Mouse (Mus musculus) left cerebral cortex, adult 2 months (tissue): ENCODE data around the gene Fam184a. TPM values are rescaled to one million over a fixed set of nuclear protein-coding genes. Genes with fewer than 3 reads are reported as not detected.

ENCODE experiments used
- DNase-seq, 2 experiments: peaks; one replicate each; pipeline ENCODE4 v3.0.0; 2021 to 2022; ENCODE audit warnings: low spot score in 2 of 2, mixed read lengths in 1 of 2; ENCODE audit errors: extremely low spot score in 1 of 2
- H3K27ac ChIP-seq: fragments of 200-600 bp; 2 replicates; pipeline ENCODE4 v1.8.1; 2022
- H3K4me3 ChIP-seq: fragments of 200-600 bp; 2 replicates; pipeline ENCODE4 v1.8.1; 2022
- CTCF ChIP-seq: fragments of 200-600 bp; IDR thresholded peaks from 2 replicates; pipeline ENCODE4 v1.8.1; 2022; ENCODE audit warnings: antibody characterized with exemption, mild to moderate bottlenecking, moderate library complexity
- intact Hi-C: fragments of 180-260 bp; cut with DNase I; formaldehyde crosslinking; loops from one replicate; pipeline ENCODE4 v1.15.1; 2025
- long read RNA-seq, 2 experiments: library from polyadenylated mRNA; stranded (forward); transcript quantifications; one replicate each; pipeline ENCODE4 v2.0.0; 2021; ENCODE audit warnings: borderline mapping rate in 2 of 2
- total RNA-seq, 2 experiments: library from RNA; stranded (reverse); gene quantifications; 2 replicates each; pipeline ENCODE4 v1.2.3; 2021

Gene Fam184a
- total RNA-seq, result 10 to 100 TPM; 26.3 to 31.8 TPM
- long read RNA-seq, experiment 1, partial matches to known transcripts, result 3 of 26 reads
- long read RNA-seq, experiment 1, other reads (novel, unspliced or antisense), result 23 of 26 reads
- long read RNA-seq, experiment 2, full-length matches to known transcripts, result 1 of 13 reads
- long read RNA-seq, experiment 2, partial matches to known transcripts, result 0 of 13 reads
- long read RNA-seq, experiment 2, other reads (novel, unspliced or antisense), result 12 of 13 reads

DNA sequence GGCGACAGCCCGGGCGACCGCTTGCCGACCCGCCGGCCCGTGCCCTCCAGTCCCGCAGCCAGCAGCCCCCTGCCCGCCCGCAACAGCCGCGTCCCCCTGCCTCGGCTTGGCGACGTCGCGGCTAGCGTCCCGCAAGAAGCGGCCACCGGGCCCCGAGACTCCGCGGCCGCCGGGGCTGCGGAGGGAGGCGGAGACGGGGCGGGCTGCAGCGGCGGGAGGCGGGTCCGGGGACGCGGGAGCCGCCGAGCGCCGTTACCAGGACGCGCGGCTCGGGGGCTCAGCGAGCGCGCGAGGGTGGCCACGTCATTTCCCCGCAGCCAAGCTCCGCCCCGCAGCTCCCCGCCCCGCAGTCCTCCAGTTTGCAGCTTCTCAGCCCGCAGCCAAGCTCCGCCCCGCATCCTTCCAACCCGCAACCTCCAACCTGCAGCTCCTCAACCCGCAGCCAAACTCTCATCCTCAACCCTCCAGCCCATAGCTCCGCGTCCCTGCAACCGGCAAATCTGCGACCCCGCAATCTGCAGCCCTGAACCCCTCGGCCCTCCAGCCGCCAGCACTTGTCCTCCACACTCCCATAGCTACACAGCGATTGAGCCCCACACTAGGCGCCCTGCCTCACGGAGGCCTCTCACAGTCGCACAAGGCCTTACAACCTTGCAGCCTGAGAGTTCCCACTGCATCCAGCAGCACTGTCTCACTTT lies at the start of gene Fam184a:
Fam184a (minus strand) TSS at position 169 of the 698 bp plus-strand sequence.
- TF ChIP-seq CTCF, result no peak
- intact Hi-C loops, result loop anchor here (5.0 kb wide), 1 partner anchor 109 kb away; no protein-coding TSS in a partner anchor
- peak within 1 kb of the TSS; percentile 86 for H3K27ac ChIP-seq
- H3K4me3 ChIP-seq, result peak within 1 kb of the TSS; percentile 82
- DNase-seq, result peak; percentile 89 to 91

DNA sequence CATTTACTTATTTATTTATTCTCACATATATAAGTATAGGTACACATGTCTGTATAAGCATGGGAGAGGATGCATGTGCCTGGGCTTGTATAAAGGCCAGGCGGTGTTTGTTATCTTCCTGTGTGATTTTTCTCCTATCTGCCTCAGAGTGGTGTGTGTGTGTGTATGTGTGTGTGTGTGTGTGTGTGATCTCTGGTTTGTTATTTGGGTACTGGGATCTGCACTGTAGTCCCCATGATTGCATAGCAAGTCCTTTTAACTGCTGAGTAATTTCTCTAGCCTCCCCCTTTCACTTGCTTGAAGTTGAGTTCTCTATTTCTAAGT lies 45.3 kb upstream of the Fam184a start:
- no peak for DNase-seq
- TF ChIP-seq CTCF, result no peak
- no peak overlapping the region for H3K4me3 ChIP-seq
- intact Hi-C loops, result no loop called here
- H3K27ac ChIP-seq, result no peak overlapping the region

DNA sequence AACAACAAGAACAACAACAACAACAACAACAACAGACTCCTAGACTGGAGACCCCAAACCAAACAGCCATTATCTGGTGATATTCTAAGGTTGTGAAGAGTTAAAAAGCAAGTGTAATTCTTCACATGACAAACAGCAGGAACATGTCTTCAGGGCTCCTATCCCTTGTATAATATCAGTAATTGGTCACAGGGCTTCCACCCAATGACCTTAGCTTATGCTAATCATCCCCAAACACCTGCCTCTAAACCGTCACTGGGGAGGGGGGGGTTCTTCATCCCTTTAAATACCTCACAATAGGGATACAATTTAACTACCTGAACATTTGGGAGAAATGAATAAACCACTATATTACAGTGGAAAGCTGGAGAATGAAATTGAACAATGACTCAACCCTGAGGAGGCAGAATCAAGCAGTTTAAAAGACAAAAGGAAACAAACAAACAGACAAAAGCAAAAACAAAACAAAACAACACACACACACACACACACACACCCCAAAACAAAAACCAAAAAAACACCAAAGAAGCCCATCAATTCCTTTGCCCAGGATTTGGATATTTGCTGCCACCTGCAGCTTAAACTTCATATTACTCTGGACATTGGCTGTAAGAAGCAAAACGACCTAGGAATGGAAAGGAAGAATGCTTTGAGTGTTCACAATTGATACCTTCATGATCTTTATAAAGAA lies 44.8 kb upstream of the Fam184a start:
- peak; percentile 37 to 41 for DNase-seq
- Histone ChIP-seq H3K4me3 (no peak overlapping the region), H3K27ac (no peak overlapping the region)
- intact Hi-C loops, result loop anchor here (1.0 kb wide), 1 partner anchor 154 kb away; no protein-coding TSS in a partner anchor
- TF ChIP-seq CTCF, result peak; percentile 69

DNA sequence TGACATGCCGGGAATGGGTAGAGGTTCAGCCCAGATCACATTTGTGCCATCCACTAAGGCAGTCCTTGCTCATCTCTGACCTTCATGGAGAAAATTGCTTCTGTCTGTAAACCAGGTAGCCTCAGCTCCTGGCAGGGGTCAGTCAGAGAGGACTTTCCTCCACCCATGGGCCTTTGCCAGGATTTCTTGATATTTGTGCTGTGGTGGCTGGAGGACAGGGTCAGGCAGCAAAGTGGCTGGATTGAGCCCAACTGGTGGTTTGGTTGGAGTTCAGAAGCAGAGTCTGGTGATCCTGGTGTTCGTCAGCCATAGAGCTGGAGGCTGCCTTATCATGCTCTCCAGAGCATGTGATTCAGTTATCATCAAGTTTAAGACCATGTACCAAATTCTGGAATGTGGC lies 40.4 kb upstream of the Fam184a start:
- Histone ChIP-seq H3K27ac (no peak overlapping the region), H3K4me3 (no peak overlapping the region)
- DNase-seq, result no peak
- TF ChIP-seq CTCF, result no peak
- intact Hi-C loops, result no loop called here

DNA sequence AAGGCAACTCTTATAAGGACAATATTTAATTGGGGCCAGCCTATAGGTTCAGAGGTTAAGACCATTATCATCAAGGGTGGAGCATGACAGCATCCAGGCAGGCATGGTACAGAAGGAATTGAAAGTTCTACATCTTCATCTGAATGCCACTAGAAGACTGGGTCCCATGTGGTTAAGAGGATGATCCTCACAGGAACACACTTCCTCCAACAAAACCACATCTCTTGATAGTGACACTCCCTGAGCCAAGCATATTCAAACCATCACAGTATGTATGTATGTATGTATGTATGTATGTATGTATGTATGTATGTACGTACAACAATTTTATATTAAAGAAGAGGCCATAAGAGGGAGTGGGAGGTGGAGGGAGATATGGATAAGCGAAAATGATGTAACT lies 25.7 kb upstream of the Fam184a start:
- no peak for DNase-seq
- intact Hi-C loops, result no loop called here
- no peak overlapping the region for H3K27ac ChIP-seq
- TF ChIP-seq CTCF, result no peak
- H3K4me3 ChIP-seq, result no peak overlapping the region

DNA sequence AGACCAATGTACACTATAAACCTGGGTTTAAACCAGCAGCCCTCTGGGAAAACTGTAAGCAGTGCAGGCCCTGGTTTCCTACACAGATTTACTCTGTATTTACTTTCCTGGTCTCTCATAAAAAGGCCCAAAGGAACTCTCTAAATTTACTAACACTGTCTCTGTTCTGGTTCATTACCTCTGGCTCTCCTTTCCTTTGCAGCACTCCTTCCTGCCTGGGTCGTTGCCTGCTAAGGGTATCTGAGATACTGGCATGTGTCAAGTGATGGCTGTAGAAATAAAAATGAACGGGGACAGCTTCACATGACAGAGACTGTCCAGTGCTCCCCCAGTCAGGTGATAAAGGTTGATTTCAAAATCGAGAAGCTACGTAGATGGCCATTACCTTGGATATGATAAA lies 21.8 kb upstream of the Fam184a start:
- intact Hi-C loops, result no loop called here
- no peak overlapping the region for H3K27ac ChIP-seq
- no peak for TF ChIP-seq CTCF
- no peak overlapping the region for H3K4me3 ChIP-seq
- DNase-seq, result no peak

DNA sequence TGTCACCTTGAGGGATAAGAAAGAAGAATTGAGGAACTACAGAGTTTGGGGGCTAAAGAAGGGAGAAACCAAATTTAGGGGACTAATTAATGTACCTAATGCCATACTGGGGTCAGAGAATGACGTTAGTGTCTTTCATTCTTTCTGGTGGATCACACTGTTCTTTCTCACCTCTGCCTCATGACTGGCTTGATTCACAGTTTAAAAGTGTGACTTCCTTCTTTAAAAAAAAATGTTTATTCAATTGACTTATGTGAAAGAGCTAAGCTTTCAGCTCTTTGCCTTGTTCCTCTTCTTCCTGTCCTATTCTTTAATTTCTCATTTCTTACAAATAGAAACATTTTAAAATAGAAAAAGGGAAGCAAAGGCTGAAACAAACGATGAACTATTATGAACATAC lies 20.6 kb upstream of the Fam184a start:
- intact Hi-C loops, result no loop called here
- no peak for TF ChIP-seq CTCF
- DNase-seq, result no peak
- H3K27ac ChIP-seq, result no peak overlapping the region
- H3K4me3 ChIP-seq, result no peak overlapping the region

DNA sequence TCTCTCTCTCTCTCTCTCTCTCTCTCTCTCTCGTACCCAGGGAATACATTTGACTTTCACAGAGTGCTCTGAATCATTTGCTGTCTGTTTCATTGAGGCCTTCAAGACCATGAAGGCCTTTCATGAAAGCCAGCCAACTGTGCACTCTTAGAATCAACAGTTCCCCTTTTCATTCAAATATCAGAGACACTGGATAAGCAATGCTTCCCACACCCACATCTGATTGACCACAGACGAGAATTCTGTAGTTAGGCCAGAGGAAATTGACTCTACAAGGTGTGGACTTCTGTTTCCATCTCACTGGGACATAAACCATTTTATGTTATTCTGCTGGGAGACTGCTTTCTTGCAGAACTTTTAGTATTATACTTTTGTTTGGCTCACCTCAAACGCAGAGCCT lies 17.8 kb upstream of the Fam184a start:
- intact Hi-C loops, result no loop called here
- Histone ChIP-seq H3K4me3 (no peak overlapping the region), H3K27ac (no peak overlapping the region)
- no peak for TF ChIP-seq CTCF
- DNase-seq, result no peak

DNA sequence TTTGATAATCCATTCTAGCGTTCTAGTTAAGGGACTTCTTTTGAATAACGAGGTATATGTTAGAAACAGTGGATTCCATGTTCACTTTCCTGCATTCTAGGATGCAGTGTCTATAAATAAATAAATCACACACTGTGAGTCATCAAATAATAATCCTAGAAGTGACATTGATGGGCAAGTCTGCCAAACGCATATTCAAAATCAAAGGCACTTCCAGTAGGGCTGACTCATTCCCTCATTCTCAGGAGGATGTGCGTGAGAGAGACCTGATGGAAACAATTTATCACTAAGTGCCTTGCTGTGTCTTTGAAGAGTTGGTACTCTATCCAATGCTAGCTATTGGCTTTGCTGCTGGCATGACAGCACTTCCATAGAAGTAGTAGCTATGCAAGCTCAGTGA lies 14.5 kb upstream of the Fam184a start:
- no peak for TF ChIP-seq CTCF
- intact Hi-C loops, result no loop called here
- no peak overlapping the region for H3K27ac ChIP-seq
- DNase-seq, result no peak
- no peak overlapping the region for H3K4me3 ChIP-seq

DNA sequence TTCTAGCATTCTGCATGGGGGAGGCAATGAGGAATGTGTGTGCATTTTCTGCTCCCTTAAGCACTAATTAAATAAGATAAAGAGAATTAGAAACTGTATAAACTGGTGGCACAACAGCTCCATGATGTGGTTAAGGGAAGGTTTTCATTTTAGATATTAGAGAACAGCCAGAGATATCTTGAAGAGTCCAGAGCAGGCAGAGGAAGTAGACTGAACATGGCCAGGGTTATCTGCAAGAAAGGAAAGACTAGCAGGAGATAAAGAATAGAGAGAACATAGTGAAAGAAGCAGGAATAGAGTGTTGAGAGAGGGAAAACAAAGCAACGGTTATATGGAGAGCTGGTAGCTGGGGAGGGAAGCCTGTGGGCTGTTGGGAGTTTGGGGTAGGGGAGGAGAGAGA lies 1.8 kb upstream of the Fam184a start:
- no peak for TF ChIP-seq CTCF
- intact Hi-C loops, result loop anchor here (5.0 kb wide), 1 partner anchor 110 kb away; no protein-coding TSS in a partner anchor
- no peak overlapping the region for H3K27ac ChIP-seq

DNA sequence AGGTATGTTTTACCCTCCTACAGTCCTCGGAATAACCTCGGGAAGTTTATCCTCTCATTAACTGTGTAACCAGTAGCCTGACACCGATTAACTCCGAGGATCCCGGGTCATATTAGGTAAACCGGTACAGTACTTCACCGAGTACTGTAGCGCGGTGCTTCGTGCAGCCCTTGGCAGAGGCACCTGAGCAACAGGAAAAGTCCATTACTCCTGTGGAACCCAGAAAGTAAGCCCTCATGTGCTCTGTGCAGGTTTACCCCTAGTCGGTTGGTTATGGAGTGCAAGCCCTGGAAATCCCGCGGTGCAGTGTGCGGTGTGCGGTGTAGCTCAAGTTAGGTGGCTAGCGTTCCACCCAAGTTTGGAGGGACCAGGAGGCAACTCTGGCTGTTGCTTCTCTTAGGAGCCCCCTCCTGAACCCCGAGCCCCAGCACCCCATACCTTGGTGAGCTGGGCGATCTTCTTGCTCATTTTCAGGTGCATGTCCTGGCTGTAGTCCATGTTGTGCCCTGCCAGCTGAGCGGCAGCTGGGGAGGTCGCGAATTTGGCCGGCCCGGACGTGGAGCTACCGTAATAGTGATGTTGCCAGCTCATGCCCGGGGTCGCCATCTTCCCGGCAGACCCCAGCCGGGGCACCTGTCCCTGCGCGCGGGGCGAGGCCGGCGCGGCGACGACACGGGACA lies 508 bp downstream of the Fam184a start:
- no peak for TF ChIP-seq CTCF
- peak in 1 of 2 experiments; percentile 17 for DNase-seq
- Histone ChIP-seq H3K4me3 (peak overlapping the region; percentile 82), H3K27ac (peak overlapping the region; percentile 59)
- intact Hi-C loops, result loop anchor here (5.0 kb wide), 1 partner anchor 108 kb away; no protein-coding TSS in a partner anchor

More for the DNA sequence above, 1.8 kb upstream of the Fam184a start:
- no peak overlapping the region for H3K4me3 ChIP-seq
- no peak for DNase-seq

DNA sequence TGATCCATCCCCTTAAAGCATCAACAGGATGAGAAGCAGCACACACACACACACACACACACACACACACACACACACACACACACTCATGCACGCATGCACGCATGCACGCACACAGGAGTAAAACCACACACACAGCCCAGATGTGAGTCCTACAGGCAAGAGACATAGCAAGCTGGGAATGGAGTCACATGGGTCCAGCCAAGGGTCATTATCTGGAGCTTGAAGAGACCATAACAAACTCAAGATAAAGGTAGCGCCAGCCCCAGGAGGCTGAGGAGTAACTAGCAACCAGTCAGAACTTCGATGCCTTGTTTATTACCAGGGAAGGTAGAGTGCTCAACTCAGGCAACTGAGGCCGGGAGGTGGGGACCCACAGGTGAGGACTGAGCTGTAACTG lies 4.9 kb downstream of the Fam184a start:
- no peak for TF ChIP-seq CTCF
- intact Hi-C loops, result no loop called here
- no peak for DNase-seq
- H3K27ac ChIP-seq, result no peak overlapping the region
- no peak overlapping the region for H3K4me3 ChIP-seq
